ENCODE assay signal across 8 mouse cellular contexts in the genomic region with DNA sequence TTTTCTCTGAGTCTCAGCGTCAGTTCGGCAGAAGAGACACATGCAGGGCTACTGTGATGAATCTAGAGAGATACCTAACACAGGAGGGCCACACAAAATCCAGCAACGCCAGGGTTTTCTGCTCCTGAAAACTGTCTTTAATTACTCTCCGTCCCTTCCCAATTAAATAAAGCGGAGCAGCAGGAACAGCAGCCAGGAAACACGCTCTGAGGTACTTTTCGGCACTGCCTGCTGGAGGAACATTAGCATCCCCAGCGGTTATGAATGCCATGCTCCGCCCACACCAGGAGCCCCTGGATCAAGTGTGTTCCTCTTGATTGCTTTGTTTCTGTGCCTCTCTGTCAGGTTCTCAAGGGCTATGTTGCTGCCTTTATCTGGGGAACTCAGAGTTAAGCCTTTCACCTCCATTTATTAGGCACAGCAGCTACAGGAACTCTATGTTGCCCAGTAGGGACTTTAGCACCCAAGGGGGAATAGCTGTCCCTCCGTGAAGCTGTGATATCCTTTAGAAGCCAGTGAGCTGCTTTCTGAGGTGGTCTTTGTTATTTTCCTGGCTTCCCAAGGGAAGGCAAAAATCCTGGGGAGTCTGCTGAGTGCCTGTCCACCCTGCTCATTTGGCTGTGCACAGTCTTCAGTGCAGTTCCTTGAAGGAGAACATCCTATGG.
A peak's percentile ranks its signal among the peaks of the same experiment; 100 is the strongest.
DNase-seq lines count a peak whose midpoint lies in the region; ATAC-seq lines count a peak whose summit lies in the region.

No protein-coding gene starts in this region.

- 17% methylated on average over 10 of the region's 10 CpGs for WGBS in heart, embryonic 13.5 days
- 14% methylated on average over 10 of the region's 10 CpGs for WGBS in hindbrain, embryonic 12.5 days
- 6% methylated on average over 10 of the region's 10 CpGs for WGBS in midbrain, embryonic 16.5 days

- no peak for DNase-seq in heart, postnatal 4 days
- peak; percentile 62 for DNase-seq in embryo, embryonic 11 days
- no peak for DNase-seq in frontal cortex, postnatal 14 days (ENCODE audit: low spot score in 2 of 2)
- DNase-seq in spleen, postnatal 36 days (ENCODE audit: low spot score in 2 of 2) = no peak
- DNase-seq in spleen, adult 18-20 months = no peak

- peaks cover 15% of the 10 kb centered on the region for H3K27me3 ChIP-seq in heart, embryonic 13.5 days (replicated peaks)
- no peaks in the 10 kb centered on the region for H3K27me3 ChIP-seq in hindbrain, embryonic 12.5 days
- no peaks in the 10 kb centered on the region for H3K27me3 ChIP-seq in midbrain, embryonic 16.5 days (ENCODE audit: control insufficient read depth, insufficient read depth, low read depth, low read length)

- no peaks in the 10 kb centered on the region for H3K9me3 ChIP-seq in heart, embryonic 13.5 days
- peaks cover 2% of the 10 kb centered on the region; the same call in 1 of the 2 replicates for H3K9me3 ChIP-seq in hindbrain, embryonic 12.5 days (replicated peaks)
- no peaks in the 10 kb centered on the region; the same call in 1 of the 2 replicates for H3K9me3 ChIP-seq in midbrain, embryonic 16.5 days (replicated peaks; ENCODE audit: control insufficient read depth, low read length, poor library complexity, severe bottlenecking)

- peaks cover 19% of the 10 kb centered on the region for H3K4me1 ChIP-seq in heart, embryonic 13.5 days
- H3K4me1 ChIP-seq in hindbrain, embryonic 12.5 days = peaks cover 33% of the 10 kb centered on the region
- H3K4me1 ChIP-seq in midbrain, embryonic 16.5 days (ENCODE audit: control insufficient read depth, insufficient read depth, low read length) = peaks cover 31% of the 10 kb centered on the region

- H3K27ac ChIP-seq in heart, embryonic 13.5 days (replicated peaks) = no peak overlapping the region
- peak overlapping the region; percentile 91 for H3K27ac ChIP-seq in hindbrain, embryonic 12.5 days
- peak overlapping the region; percentile 76 for H3K27ac ChIP-seq in midbrain, embryonic 16.5 days (ENCODE audit: low read length)

- H3K4me2 ChIP-seq in heart, embryonic 13.5 days = peak overlapping the region; percentile 60
- H3K4me2 ChIP-seq in hindbrain, embryonic 12.5 days (replicated peaks) = peak overlapping the region; percentile 37
- peak overlapping the region; percentile 24; the same call in 1 of the 2 replicates for H3K4me2 ChIP-seq in midbrain, embryonic 16.5 days (ENCODE audit: low read length)

- ATAC-seq in heart, embryonic 13.5 days (ENCODE audit: extremely low read depth, insufficient number of reproducible peaks, low FRiP score, low TSS enrichment) = no peak
- no peak for ATAC-seq in hindbrain, embryonic 12.5 days (ENCODE audit: low FRiP score)
- no peak for ATAC-seq in midbrain, embryonic 16.5 days

- H3K4me3 ChIP-seq in heart, embryonic 13.5 days = no peak overlapping the region
- no peak overlapping the region for H3K4me3 ChIP-seq in hindbrain, embryonic 12.5 days
- no peak overlapping the region for H3K4me3 ChIP-seq in midbrain, embryonic 16.5 days (ENCODE audit: low read depth, low read length)

- H3K36me3 ChIP-seq in heart, embryonic 13.5 days = no peaks in the 10 kb centered on the region
- H3K36me3 ChIP-seq in hindbrain, embryonic 12.5 days = no peaks in the 10 kb centered on the region
- no peaks in the 10 kb centered on the region for H3K36me3 ChIP-seq in midbrain, embryonic 16.5 days (ENCODE audit: control insufficient read depth, insufficient read depth, low read length)

- no peak overlapping the region for H3K9ac ChIP-seq in heart, embryonic 13.5 days
- H3K9ac ChIP-seq in hindbrain, embryonic 12.5 days = no peak overlapping the region
- peak overlapping the region; percentile 1 for H3K9ac ChIP-seq in midbrain, embryonic 16.5 days (ENCODE audit: low read depth, low read length)
